Mouse (Mus musculus): ENCODE measurements around the gene Ppp1r1b. TPM values are rescaled to one million over a fixed set of nuclear protein-coding genes. Genes with fewer than 3 reads are reported as not detected.

Ppp1r1b gene
- polyA plus RNA-seq, 1 experiment: not detected

GRCm38 (mm10) chr11:98395041-98395440 is 46.8 kb downstream of the Ppp1r1b start:
- H3K4me3 ChIP-seq: no peak overlapping the region
- no peak overlapping the region for H3ac ChIP-seq (ENCODE audit: control insufficient read depth, insufficient read length)
- H3K4me2 ChIP-seq (ENCODE audit: low read depth): peak overlapping the region; percentile 27
- TF ChIP-seq TCF3 (IDR thresholded peaks at IDR 0.05; ENCODE audit: insufficient read length, low read depth) (no peak), USF1 (IDR thresholded peaks at IDR 0.05; ENCODE audit: low read depth) (no peak), MAX (IDR thresholded peaks at IDR 0.05; ENCODE audit: low read depth) (no peak), CEBPB (IDR thresholded peaks at IDR 0.05; ENCODE audit: insufficient read depth, poor library complexity, severe bottlenecking) (no peak), SRF (IDR thresholded peaks at IDR 0.05; ENCODE audit: control insufficient read depth, insufficient read length, low read depth) (no peak), POLR2AphosphoS2 (IDR thresholded peaks at IDR 0.05; ENCODE audit: insufficient read length, low read depth) (no peak), MYOD1 (IDR thresholded peaks at IDR 0.05; ENCODE audit: control insufficient read depth in 1 of 3, insufficient read length in 2 of 3, low read depth in 2 of 3) (no peak), POLR2A (IDR thresholded peaks at IDR 0.05; ENCODE audit: insufficient read length, low read depth) (no peak), TCF12 (IDR thresholded peaks at IDR 0.05; ENCODE audit: insufficient read depth, poor library complexity, severe bottlenecking) (no peak), REST (IDR thresholded peaks at IDR 0.05; ENCODE audit: insufficient read depth, insufficient read length) (no peak), MYOG (IDR thresholded peaks at IDR 0.05; ENCODE audit: control insufficient read depth in 1 of 3, insufficient read depth in 1 of 3, insufficient read length in 2 of 3, low read depth in 2 of 3) (no peak), E2F4 (IDR thresholded peaks at IDR 0.05; ENCODE audit: insufficient read depth) (no peak)
- no peaks in the 10 kb centered on the region for H3K27me3 ChIP-seq (ENCODE audit: control insufficient read depth, insufficient read depth, insufficient read length)
- H3K36me3 ChIP-seq (ENCODE audit: control insufficient read depth, insufficient read depth): no peaks in the 10 kb centered on the region
- H3K79me2 ChIP-seq (ENCODE audit: control insufficient read depth, insufficient read depth): no peaks in the 10 kb centered on the region

GRCm38 (mm10) chr11:98397946-98398345 is 49.7 kb downstream of the Ppp1r1b start:
- Histone ChIP-seq H3K4me3 (no peak overlapping the region), H3ac (ENCODE audit: control insufficient read depth, insufficient read length) (no peak overlapping the region)
- TF ChIP-seq POLR2A (IDR thresholded peaks at IDR 0.05; ENCODE audit: insufficient read length, low read depth) (no peak), E2F4 (IDR thresholded peaks at IDR 0.05; ENCODE audit: insufficient read depth) (no peak), MYOG (IDR thresholded peaks at IDR 0.05; ENCODE audit: control insufficient read depth in 1 of 3, insufficient read depth in 1 of 3, insufficient read length in 2 of 3, low read depth in 2 of 3) (no peak), TCF3 (IDR thresholded peaks at IDR 0.05; ENCODE audit: insufficient read length, low read depth) (no peak), POLR2AphosphoS2 (IDR thresholded peaks at IDR 0.05; ENCODE audit: insufficient read length, low read depth) (no peak), USF1 (IDR thresholded peaks at IDR 0.05; ENCODE audit: low read depth) (no peak), CEBPB (IDR thresholded peaks at IDR 0.05; ENCODE audit: insufficient read depth, poor library complexity, severe bottlenecking) (no peak), TCF12 (IDR thresholded peaks at IDR 0.05; ENCODE audit: insufficient read depth, poor library complexity, severe bottlenecking) (no peak), SRF (IDR thresholded peaks at IDR 0.05; ENCODE audit: control insufficient read depth, insufficient read length, low read depth) (no peak), REST (IDR thresholded peaks at IDR 0.05; ENCODE audit: insufficient read depth, insufficient read length) (no peak), MAX (IDR thresholded peaks at IDR 0.05; ENCODE audit: low read depth) (no peak), MYOD1 (IDR thresholded peaks at IDR 0.05; ENCODE audit: control insufficient read depth in 1 of 3, insufficient read length in 2 of 3, low read depth in 2 of 3) (no peak)

GRCm38 (mm10) chr11:98400161-98400726 is 52.0 kb downstream of the Ppp1r1b start, which contains the start of gene Pgap3:
Pgap3 (minus strand) TSS chr11:98400490.
- Histone ChIP-seq H3K36me3 (ENCODE audit: control insufficient read depth, insufficient read depth) (no peaks in the 10 kb centered on the region), H3K4me3 (peak within 1 kb of the TSS; percentile 26), H3ac (ENCODE audit: control insufficient read depth, insufficient read length) (no peak within 1 kb of the TSS), H3K79me2 (ENCODE audit: control insufficient read depth, insufficient read depth) (no peaks in the 10 kb centered on the region), H3K27me3 (ENCODE audit: control insufficient read depth, insufficient read depth, insufficient read length) (no peaks in the 10 kb centered on the region), H3K4me2 (ENCODE audit: low read depth) (peak within 1 kb of the TSS; percentile 94)
- TF ChIP-seq POLR2A (IDR thresholded peaks at IDR 0.05; ENCODE audit: insufficient read length, low read depth) (peak; percentile 72), TCF3 (IDR thresholded peaks at IDR 0.05; ENCODE audit: insufficient read length, low read depth) (no peak), MAX (IDR thresholded peaks at IDR 0.05; ENCODE audit: low read depth) (no peak), E2F4 (IDR thresholded peaks at IDR 0.05; ENCODE audit: insufficient read depth) (peak; percentile 70), POLR2AphosphoS2 (IDR thresholded peaks at IDR 0.05; ENCODE audit: insufficient read length, low read depth) (peak; percentile 74)

More at GRCm38 (mm10) chr11:98397946-98398345, 49.7 kb downstream of the Ppp1r1b start:
- Histone ChIP-seq H3K4me2 (ENCODE audit: low read depth) (no peak overlapping the region), H3K27me3 (ENCODE audit: control insufficient read depth, insufficient read depth, insufficient read length) (no peaks in the 10 kb centered on the region), H3K79me2 (ENCODE audit: control insufficient read depth, insufficient read depth) (no peaks in the 10 kb centered on the region), H3K36me3 (ENCODE audit: control insufficient read depth, insufficient read depth) (no peaks in the 10 kb centered on the region)

- Histone ChIP-seq H3K27me3 (ENCODE audit: control insufficient read depth, insufficient read depth, insufficient read length) (no peaks in the 10 kb centered on the region), H3K4me2 (ENCODE audit: low read depth) (peak overlapping the region; percentile 94), H3K4me3 (peak overlapping the region; percentile 26), H3ac (ENCODE audit: control insufficient read depth, insufficient read length) (no peak overlapping the region), H3K79me2 (ENCODE audit: control insufficient read depth, insufficient read depth) (no peaks in the 10 kb centered on the region), H3K36me3 (ENCODE audit: control insufficient read depth, insufficient read depth) (no peaks in the 10 kb centered on the region)
- no peak for TF ChIP-seq CEBPB (IDR thresholded peaks at IDR 0.05; ENCODE audit: insufficient read depth, poor library complexity, severe bottlenecking)
- no peak for TF ChIP-seq SRF (IDR thresholded peaks at IDR 0.05; ENCODE audit: control insufficient read depth, insufficient read length, low read depth)
- TF ChIP-seq REST (IDR thresholded peaks at IDR 0.05; ENCODE audit: insufficient read depth, insufficient read length): no peak
- TF ChIP-seq MYOD1 (IDR thresholded peaks at IDR 0.05; ENCODE audit: control insufficient read depth in 1 of 3, insufficient read length in 2 of 3, low read depth in 2 of 3): no peak
- no peak for TF ChIP-seq POLR2AphosphoS2 (IDR thresholded peaks at IDR 0.05; ENCODE audit: insufficient read length, low read depth)
- TF ChIP-seq E2F4 (IDR thresholded peaks at IDR 0.05; ENCODE audit: insufficient read depth): no peak
Observed at GRCm38 (mm10) chr11:98400816-98401215, 52.6 kb downstream of the Ppp1r1b start.

DNA sequence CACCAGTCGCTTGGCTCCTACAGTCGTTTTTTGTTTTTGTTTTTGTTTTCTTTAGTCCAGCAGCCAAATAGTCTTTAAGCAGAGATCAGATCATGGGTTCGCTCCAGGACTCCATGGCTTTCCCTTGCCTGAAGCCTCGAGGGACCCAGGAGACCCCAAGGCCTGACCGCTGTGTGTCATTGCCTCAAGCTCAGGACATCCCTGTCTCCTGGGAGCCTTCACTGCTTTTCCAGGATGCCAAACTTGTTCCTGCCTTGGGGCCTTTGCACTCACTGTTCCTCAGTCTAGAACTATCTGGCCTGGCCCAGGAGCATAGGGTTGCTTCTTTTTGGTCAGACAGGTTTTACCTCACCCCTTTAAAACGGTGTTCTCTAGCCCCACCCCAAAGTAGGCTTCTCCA is 58.4 kb downstream of the Ppp1r1b start:
- H3K27me3 ChIP-seq (ENCODE audit: control insufficient read depth, insufficient read depth, insufficient read length): no peaks in the 10 kb centered on the region
- TF ChIP-seq MYOG (IDR thresholded peaks at IDR 0.05; ENCODE audit: control insufficient read depth in 1 of 3, insufficient read depth in 1 of 3, insufficient read length in 2 of 3, low read depth in 2 of 3): no peak
- no peak for TF ChIP-seq TCF3 (IDR thresholded peaks at IDR 0.05; ENCODE audit: insufficient read length, low read depth)
- TF ChIP-seq E2F4 (IDR thresholded peaks at IDR 0.05; ENCODE audit: insufficient read depth): no peak
- TF ChIP-seq TCF12 (IDR thresholded peaks at IDR 0.05; ENCODE audit: insufficient read depth, poor library complexity, severe bottlenecking): no peak
- TF ChIP-seq POLR2AphosphoS2 (IDR thresholded peaks at IDR 0.05; ENCODE audit: insufficient read length, low read depth): no peak
- H3ac ChIP-seq (ENCODE audit: control insufficient read depth, insufficient read length): no peak overlapping the region
- no peaks in the 10 kb centered on the region for H3K36me3 ChIP-seq (ENCODE audit: control insufficient read depth, insufficient read depth)
- no peak overlapping the region for H3K4me2 ChIP-seq (ENCODE audit: low read depth)
- H3K4me3 ChIP-seq: no peak overlapping the region
- no peaks in the 10 kb centered on the region for H3K79me2 ChIP-seq (ENCODE audit: control insufficient read depth, insufficient read depth)

Other genes with a start within 250 kb of the Ppp1r1b start
- gene Fbxl20, start 198.0 kb upstream of the Ppp1r1b start, polyA plus RNA-seq (2012; fragmentation: generic; extraction: Trizol): 5.9 TPM
- gene Med1, start 155.1 kb upstream of the Ppp1r1b start, polyA plus RNA-seq (2012; fragmentation: generic; extraction: Trizol): 15.9 TPM
- gene Cdk12, start 145.3 kb upstream of the Ppp1r1b start, polyA plus RNA-seq (2012; fragmentation: generic; extraction: Trizol): 7.3 TPM
- not detected for gene Neurod2, start 18.8 kb upstream of the Ppp1r1b start, polyA plus RNA-seq (2012; fragmentation: generic; extraction: Trizol)
- 25.8 TPM for gene Stard3, start 10.0 kb downstream of the Ppp1r1b start, polyA plus RNA-seq (2012; fragmentation: generic; extraction: Trizol)
- gene Tcap, start 35.4 kb downstream of the Ppp1r1b start, polyA plus RNA-seq (2012; fragmentation: generic; extraction: Trizol): 131 TPM
- gene Pnmt, start 38.0 kb downstream of the Ppp1r1b start, polyA plus RNA-seq (2012; fragmentation: generic; extraction: Trizol): 2.2 TPM
- 8.7 TPM for gene Pgap3, start 52.1 kb downstream of the Ppp1r1b start, polyA plus RNA-seq (2012; fragmentation: generic; extraction: Trizol)
- 33.5 TPM for gene Erbb2, start 64.1 kb downstream of the Ppp1r1b start, polyA plus RNA-seq (2012; fragmentation: generic; extraction: Trizol)
- 112 TPM for gene Mien1, start 90.6 kb downstream of the Ppp1r1b start, polyA plus RNA-seq (2012; fragmentation: generic; extraction: Trizol)
- gene Grb7, start 98.0 kb downstream of the Ppp1r1b start, polyA plus RNA-seq (2012; fragmentation: generic; extraction: Trizol): not detected
- not detected for gene Ikzf3, start 197.6 kb downstream of the Ppp1r1b start, polyA plus RNA-seq (2012; fragmentation: generic; extraction: Trizol)
- not detected for gene Zpbp2, start 202.7 kb downstream of the Ppp1r1b start, polyA plus RNA-seq (2012; fragmentation: generic; extraction: Trizol)
- gene Ormdl3, start 239.0 kb downstream of the Ppp1r1b start, polyA plus RNA-seq (2012; fragmentation: generic; extraction: Trizol): 43.5 TPM
- not detected for gene Lrrc3c, start 249.9 kb downstream of the Ppp1r1b start, polyA plus RNA-seq (2012; fragmentation: generic; extraction: Trizol)

All from myocyte (in vitro differentiated cells).